Mouse (Mus musculus) heart, postnatal 0 days (tissue): ENCODE data around the gene Senp1. TPM values are rescaled to one million over a fixed set of nuclear protein-coding genes. Genes with fewer than 3 reads are reported as not detected.
A peak's percentile ranks its signal among the peaks of the same experiment; 100 is the strongest.

Experiments used
- ATAC-seq: fragments of 200-750 bp; cut with Nextera tagmentation; 2 replicates; pipeline ENCODE4 v1.8.0; 2017; ENCODE audit warnings: low read depth, moderate number of reproducible peaks, moderate library complexity; ENCODE audit not compliant: insufficient read depth
- DNase-seq: peaks from one replicate; pipeline ENCODE4 v3.0.0-alpha.2; 2016; ENCODE audit warnings: low spot score
- H3K27ac ChIP-seq: fragments of 300-500 bp; sonication (generic); 2 replicates; pipeline ENCODE4 v1.5.1; 2014; ENCODE audit warnings: low read depth, mild to moderate bottlenecking
- H3K27me3 ChIP-seq: fragments of 300-500 bp; sonication (generic); 2 replicates; pipeline ENCODE4 v1.6.1; 2014; ENCODE audit warnings: low read length, mixed read lengths; ENCODE audit not compliant: control insufficient read depth, insufficient read depth
- H3K36me3 ChIP-seq: fragments of 300-500 bp; sonication (generic); replicated peaks from 2 replicates; pipeline ENCODE4 v1.6.1; 2014; ENCODE audit warnings: low read length, mixed read lengths; ENCODE audit not compliant: control insufficient read depth, insufficient read depth
- H3K4me1 ChIP-seq: fragments of 300-500 bp; sonication (generic); 2 replicates; pipeline ENCODE4 v1.6.1; 2014; ENCODE audit warnings: antibody characterized with exemption; ENCODE audit not compliant: control insufficient read depth, insufficient read depth
- H3K4me2 ChIP-seq: fragments of 300-500 bp; sonication (generic); 2 replicates; pipeline ENCODE4 v1.6.1; 2014; ENCODE audit warnings: low read depth, mild to moderate bottlenecking, low read length, moderate library complexity
- H3K4me3 ChIP-seq: fragments of 300-500 bp; sonication (generic); 2 replicates; pipeline ENCODE4 v1.5.1; 2014; ENCODE audit warnings: low read depth, low read length
- H3K9ac ChIP-seq: fragments of 300-500 bp; sonication (generic); replicated peaks from 2 replicates; pipeline ENCODE4 v1.6.1; 2014; ENCODE audit warnings: low read depth, low read length, mixed read lengths
- H3K9me3 ChIP-seq: fragments of 300-500 bp; sonication (generic); replicated peaks from 2 replicates; pipeline ENCODE4 v1.6.1; 2016; ENCODE audit warnings: low read length; ENCODE audit not compliant: control insufficient read depth
- CTCF ChIP-seq: IDR thresholded peaks from 2 replicates; pipeline ENCODE4 v1.5.1; 2016; ENCODE audit warnings: antibody characterized with exemption, control low read depth, low read depth
- EP300 ChIP-seq: IDR thresholded peaks from 2 replicates; pipeline ENCODE4 v1.6.1; 2016; ENCODE audit warnings: antibody characterized with exemption, low read depth
- WGBS: fragments of 180-500 bp; shearing (Covaris S2); extraction: QIAGEN DNeasy Blood & Tissue Kit; methylation state at CpG from one replicate; pipeline ENCODE4 v1.1.7; 2014; 5-methylcytosine and 5-hydroxymethylcytosine counted together
- polyA plus RNA-seq: library from polyadenylated mRNA; unstranded; fragments of >200 nt; fragmentation: Nextera tagmentation; extraction: Ambion mirVana; gene quantifications from 2 replicates; pipeline ENCODE4 v1.2.1, GENCODE M21; 2015
- total RNA-seq: library from RNA; depleted of rRNA; stranded (reverse); fragments of >200 nt; gene quantifications from 2 replicates; pipeline ENCODE4 v1.2.3, GENCODE M21; 2014; ENCODE audit warnings: low replicate concordance

Senp1 gene
- total and polyA plus RNA-seq, 2 experiments from 2014 or later = 10.1 to 16.7 TPM

DNA sequence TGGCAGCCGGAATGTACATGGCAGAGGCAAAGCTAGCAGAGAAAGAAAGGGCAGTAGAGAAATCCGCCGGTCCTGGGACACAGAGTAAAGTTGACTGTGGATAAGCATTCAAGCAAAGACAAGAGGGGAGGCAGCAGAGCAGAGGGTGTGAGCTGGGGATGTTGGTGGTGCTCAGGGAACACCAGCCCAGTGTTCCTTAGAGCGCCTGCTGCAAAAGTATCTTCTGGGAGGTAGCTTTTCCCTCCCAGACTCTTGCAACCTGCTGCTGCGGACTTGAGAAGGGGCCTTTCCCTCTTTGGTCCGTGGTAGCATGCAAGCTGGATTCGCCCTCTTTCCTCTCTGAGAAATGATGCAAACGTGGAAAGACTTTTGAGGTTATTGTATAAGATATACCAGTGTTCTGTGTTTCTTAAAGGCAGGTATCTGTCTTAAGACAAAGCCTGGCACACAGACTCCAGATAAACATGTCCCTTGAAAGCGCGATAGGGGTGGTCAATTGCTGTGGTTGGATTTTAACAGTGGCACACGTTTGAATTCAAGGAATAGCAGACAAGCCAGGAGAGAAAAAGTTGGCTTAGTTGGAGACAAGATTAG lies 14.3 kb upstream of the Senp1 start:
- H3K4me3 ChIP-seq = peak overlapping the region; percentile 79
- DNase-seq (no peak), ATAC-seq (no peak)
- H3K4me1 ChIP-seq = peaks cover 32% of the 10 kb centered on the region
- peak overlapping the region; percentile 79; the same call in 1 of the 2 replicates for H3K9ac ChIP-seq
- TF ChIP-seq EP300 (no peak), CTCF (no peak)
- peak overlapping the region; percentile 91 for H3K27ac ChIP-seq
- H3K4me2 ChIP-seq = peak overlapping the region; percentile 92
- H3K36me3 ChIP-seq = peaks cover 7% of the 10 kb centered on the region
- no peaks in the 10 kb centered on the region for H3K9me3 ChIP-seq
- 0 out of 2 replicates have a peak, but pooled peaks cover 8% of the 10 kb centered on the region for H3K27me3 ChIP-seq
- 30% methylated on average over 11 of the region's 11 CpGs for WGBS

DNA sequence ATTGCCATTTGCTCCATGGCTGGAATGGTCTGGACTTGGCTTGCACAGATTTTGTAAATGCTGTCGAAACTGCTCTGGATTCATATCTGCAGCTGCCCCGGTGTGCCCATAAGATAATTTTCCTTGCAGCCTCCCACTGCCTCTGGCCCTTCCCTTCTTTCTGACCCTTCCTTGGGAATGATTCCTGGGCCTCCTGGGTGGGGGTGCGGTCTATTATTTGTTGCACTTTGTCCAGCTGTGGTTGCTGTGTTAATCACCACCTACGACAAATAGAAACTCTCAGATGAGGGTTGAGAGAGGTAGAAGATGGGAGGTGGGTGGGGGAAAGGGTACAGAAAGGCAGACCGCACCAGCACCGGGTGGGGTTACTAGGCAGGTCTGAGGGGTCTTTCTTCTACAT lies 13.7 kb upstream of the Senp1 start:
- 0 out of 2 replicates have a peak, but pooled peaks cover 8% of the 10 kb centered on the region for H3K27me3 ChIP-seq
- H3K9me3 ChIP-seq = no peaks in the 10 kb centered on the region
- no peak for TF ChIP-seq CTCF
- H3K4me1 ChIP-seq = peaks cover 31% of the 10 kb centered on the region
- peaks cover 2% of the 10 kb centered on the region for H3K36me3 ChIP-seq
- 80% methylated on average over 6 of the region's 6 CpGs for WGBS
- ATAC-seq (no peak), DNase-seq (no peak)
- no peak overlapping the region for H3K4me3 ChIP-seq
- no peak overlapping the region for H3K9ac ChIP-seq
- H3K27ac ChIP-seq = no peak overlapping the region
- no peak overlapping the region for H3K4me2 ChIP-seq

DNA sequence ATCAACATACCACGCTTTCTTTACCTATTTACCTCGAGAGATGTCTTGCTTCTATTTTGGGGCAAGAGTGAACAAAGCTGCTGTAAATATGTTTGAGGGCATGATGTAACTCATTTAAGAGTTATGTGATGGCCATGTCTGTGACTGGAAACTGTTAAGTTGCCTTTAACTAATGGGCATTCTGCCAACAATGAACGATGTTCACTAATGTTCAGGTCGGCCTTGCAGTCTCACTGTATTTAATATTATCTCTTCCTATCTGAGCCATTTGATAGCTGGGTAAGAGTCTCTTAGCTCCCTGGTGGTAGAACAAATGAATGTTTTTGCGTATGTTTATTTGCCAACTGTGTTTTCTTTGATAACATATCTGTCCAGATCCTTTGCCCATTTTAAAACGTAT lies 13.0 kb upstream of the Senp1 start:
- 0 out of 2 replicates have a peak, but pooled peaks cover 5% of the 10 kb centered on the region for H3K9me3 ChIP-seq

DNA sequence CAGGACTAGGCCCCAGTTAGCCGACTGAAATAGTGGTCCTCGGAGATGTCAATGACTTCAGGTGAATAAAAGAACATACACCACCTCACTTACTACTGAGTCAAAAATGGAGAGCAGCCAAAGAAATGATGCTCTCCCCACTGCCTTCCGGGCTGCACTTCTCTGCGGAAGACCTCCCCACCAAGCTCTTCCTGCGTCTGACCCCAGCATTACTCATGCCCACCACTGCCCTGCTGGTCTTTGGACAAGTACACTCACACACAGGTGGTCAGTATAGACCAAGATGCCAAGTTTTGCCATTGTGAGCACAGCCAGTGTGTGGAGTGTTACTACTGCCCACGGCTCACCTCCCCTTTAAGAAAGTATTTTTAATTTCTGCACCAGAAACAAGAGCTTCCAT lies 8.9 kb upstream of the Senp1 start:
- no peak for TF ChIP-seq CTCF
- no peak for TF ChIP-seq EP300
- WGBS = 84% methylated on average over 6 of the region's 6 CpGs
- no peak for DNase-seq

More for the DNA sequence above, 13.0 kb upstream of the Senp1 start:
- TF ChIP-seq CTCF = no peak
- no peak for TF ChIP-seq EP300
- ATAC-seq (no peak), DNase-seq (no peak)
- Histone ChIP-seq H3K9ac (no peak overlapping the region), H3K4me2 (no peak overlapping the region), H3K27ac (no peak overlapping the region), H3K27me3 (0 out of 2 replicates have a peak, but pooled peaks cover 8% of the 10 kb centered on the region), H3K4me1 (peaks cover 26% of the 10 kb centered on the region), H3K36me3 (no peaks in the 10 kb centered on the region), H3K4me3 (no peak overlapping the region)
- 41% methylated on average over 6 of the region's 6 CpGs for WGBS

DNA sequence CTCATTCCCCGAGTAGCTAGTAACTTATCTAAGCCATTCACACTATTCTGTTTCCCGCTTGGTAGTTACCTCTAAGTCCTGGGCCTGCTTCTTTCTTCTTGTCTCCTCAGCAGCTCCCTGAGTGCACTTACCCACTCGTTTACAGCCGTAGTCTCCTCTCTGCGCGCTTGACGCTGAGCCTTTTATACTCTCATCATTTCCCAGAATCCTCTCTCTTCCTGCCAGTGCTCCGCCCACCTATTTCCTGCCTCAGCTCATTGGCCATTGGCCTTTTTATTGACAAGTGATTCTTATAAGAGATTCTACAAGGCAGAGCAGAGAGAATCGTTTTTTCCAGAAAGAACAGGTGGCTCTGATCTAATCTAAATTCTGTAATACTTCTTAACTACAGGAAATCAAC lies 5.0 kb upstream of the Senp1 start:
- no peaks in the 10 kb centered on the region for H3K4me1 ChIP-seq
- TF ChIP-seq CTCF (no peak), EP300 (no peak)
- 79% methylated on average over 9 of the region's 9 CpGs for WGBS

More for the DNA sequence above, 8.9 kb upstream of the Senp1 start:
- Histone ChIP-seq H3K27me3 (0 out of 2 replicates have a peak, but pooled peaks cover 8% of the 10 kb centered on the region), H3K27ac (no peak overlapping the region), H3K4me1 (no peaks in the 10 kb centered on the region), H3K9ac (no peak overlapping the region), H3K4me2 (no peak overlapping the region), H3K4me3 (no peak overlapping the region), H3K9me3 (0 out of 2 replicates have a peak, but pooled peaks cover 5% of the 10 kb centered on the region), H3K36me3 (no peaks in the 10 kb centered on the region)
- ATAC-seq = no peak

DNA sequence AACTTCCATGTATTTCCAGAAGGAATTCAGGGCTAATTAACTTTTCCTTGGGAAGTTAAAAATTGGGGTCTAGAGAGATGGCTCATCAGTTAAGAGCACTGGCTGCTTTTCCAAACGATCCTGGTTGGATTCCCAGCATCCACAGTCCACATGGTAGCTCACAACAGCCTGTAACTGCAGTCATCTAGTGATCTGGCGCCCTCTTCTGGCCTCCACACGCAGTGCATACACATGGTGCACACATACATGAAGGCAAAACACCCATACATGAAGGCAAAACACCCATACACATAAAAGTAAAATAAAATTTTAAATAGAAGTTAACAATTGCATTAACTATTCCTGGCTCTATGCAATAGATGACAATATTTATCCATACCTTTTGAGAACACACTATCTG lies 3.4 kb upstream of the Senp1 start:
- ATAC-seq = no peak
- 55% methylated on average over 3 of the region's 3 CpGs for WGBS

More for the DNA sequence above, 5.0 kb upstream of the Senp1 start:
- ATAC-seq (no peak), DNase-seq (no peak)
- Histone ChIP-seq H3K4me3 (no peak overlapping the region), H3K36me3 (no peaks in the 10 kb centered on the region), H3K9me3 (0 out of 2 replicates have a peak, but pooled peaks cover 5% of the 10 kb centered on the region), H3K9ac (no peak overlapping the region), H3K27ac (no peak overlapping the region), H3K27me3 (no peaks in the 10 kb centered on the region), H3K4me2 (no peak overlapping the region)

More for the DNA sequence above, 3.4 kb upstream of the Senp1 start:
- Histone ChIP-seq H3K4me3 (no peak overlapping the region), H3K9me3 (0 out of 2 replicates have a peak, but pooled peaks cover 3% of the 10 kb centered on the region), H3K27ac (no peak overlapping the region), H3K27me3 (no peaks in the 10 kb centered on the region), H3K4me1 (peaks cover 6% of the 10 kb centered on the region; the same call in 1 of the 2 replicates), H3K9ac (no peak overlapping the region), H3K4me2 (no peak overlapping the region), H3K36me3 (no peaks in the 10 kb centered on the region)
- DNase-seq = no peak
- TF ChIP-seq EP300 (no peak), CTCF (peak; percentile 16)
